Mouse (Mus musculus) induced T-regulatory cell, adult 2 months (primary cell): ENCODE data around the gene Grin2b.

Source experiments
- DNase-seq: peaks from one replicate; pipeline ENCODE4 v3.0.0-alpha.2; 2012; ENCODE audit warnings: low read depth

Grin2b gene

DNA sequence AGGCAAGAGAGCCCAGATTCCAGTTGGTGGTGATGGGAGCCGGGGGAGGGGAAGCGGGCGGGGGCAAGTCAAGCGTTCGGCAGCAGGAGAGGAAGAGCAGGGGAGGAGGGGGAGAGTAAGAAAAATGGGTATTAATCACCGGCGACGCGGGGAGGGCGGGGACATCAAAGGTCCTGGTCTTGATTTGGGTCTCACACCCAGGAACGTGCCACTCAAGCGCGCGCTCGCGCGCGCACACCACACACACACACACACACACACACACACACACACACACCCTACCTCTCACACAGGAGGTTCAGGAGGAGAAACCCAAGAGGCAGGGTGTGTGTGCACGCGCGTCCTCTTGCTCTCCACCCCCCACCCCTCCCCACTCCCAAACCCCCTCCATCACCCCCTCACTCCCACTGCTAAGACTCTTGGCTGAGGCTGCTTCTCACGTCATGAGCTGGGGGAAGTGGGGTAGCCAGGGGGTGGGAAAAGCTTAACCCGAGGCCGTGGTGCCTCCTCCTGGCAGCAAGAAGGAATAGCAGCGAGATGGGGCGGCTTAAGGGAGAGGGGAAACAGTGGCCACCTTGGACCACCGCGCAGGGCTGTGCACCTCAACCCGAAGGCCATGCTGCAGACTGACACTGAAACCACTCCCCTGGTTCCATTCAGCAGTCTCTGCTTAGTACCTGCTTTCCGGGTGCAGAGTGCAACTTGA, at the start of gene Grin2b:
Grin2b (minus strand) TSS at position 321 of the 706 bp plus-strand sequence.
- no peak for DNase-seq

DNA sequence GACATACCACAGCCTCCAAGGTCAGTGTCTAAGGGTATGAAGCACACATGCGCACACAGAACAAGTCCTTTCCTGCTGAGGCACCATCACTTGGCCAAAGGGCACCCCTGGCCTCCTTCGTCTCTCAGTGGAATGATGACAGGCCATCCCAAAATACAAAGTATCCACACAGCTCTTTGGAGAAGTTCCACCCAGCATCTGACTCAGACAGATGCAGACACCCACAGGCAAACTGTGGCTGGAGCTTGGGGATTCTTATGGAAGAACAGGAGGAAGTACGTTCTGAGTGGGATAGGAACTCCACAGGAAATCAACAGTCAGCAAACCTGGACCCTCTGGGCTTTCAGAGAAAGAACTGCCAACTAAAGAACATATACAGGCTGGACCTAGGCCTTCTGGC, 48.6 kb upstream of the Grin2b start:
- DNase-seq, result no peak

DNA sequence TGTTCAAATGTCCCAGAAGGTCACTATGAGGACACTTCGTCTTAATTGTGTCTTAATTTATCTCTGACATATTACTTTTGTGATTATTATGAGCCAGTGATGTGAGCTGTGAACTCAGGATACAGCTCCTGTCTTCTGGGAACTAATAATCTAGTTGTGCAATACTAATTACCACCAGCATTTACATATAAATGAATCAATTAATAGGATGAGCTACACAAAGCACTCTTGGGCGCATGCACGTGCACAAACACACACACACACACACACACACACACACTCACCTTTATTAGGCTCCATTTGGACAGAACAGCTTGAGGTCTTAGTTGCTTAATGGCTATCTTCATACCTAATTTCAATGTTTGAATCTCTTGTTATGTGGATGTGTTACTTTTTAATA, 37.1 kb upstream of the Grin2b start:
- no peak for DNase-seq

DNA sequence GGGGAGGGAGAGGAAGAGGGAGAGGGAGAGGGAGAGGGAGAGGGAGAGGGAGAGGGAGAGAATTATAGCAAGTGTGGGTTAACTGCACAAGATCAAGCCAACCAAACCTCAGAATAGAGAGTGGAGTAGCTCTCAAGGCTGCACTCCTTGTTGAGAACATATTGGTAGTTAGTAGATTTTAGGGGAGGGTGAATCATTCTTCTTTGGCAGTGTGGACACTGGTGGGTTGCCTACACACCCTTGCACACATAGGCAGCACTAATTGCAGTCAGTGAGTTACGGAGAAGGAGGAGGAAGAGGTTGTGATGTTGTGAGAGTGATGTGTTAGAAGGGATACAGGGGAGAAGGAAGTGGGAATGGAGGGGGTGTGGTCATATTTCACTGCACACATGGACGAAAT, 26.5 kb upstream of the Grin2b start:
- no peak for DNase-seq

DNA sequence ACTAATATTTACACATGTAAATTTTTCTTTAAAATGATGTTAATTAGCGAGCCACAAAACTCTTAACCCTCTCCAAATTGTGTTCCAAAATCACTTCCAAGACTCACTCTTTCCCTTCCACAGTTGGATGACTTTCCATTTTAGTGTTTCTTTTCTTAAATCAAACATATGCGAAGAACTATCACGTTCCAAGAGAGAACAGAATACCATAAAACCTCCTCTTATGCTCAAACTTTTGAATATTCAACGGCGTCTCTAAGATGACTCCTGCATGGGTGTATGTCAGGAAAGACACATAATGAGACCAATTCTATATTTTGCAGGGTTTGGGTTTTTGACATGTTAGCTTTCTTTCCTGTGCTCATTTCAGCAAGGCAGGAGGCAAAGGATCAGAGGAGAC, 21.3 kb upstream of the Grin2b start:
- no peak for DNase-seq

DNA sequence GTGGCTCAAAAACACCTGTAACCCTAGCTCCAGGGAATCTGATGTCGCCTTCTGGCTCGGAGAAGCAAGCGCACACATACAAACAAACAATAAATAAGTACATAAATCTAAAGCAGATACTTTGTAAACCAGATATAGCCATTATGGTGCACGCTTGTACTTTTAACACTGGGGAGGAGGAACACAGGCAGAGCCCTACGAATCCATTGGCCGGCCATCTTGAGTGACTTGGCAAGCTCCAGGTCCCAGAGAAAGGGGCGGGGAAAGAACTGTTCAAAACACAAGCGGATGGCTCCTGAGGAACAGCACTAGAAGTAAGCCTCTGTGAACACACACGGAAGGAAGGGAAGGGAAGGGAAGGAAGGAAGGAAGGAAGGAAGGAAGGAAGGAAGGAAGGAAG, 4.8 kb upstream of the Grin2b start:
- no peak for DNase-seq

DNA sequence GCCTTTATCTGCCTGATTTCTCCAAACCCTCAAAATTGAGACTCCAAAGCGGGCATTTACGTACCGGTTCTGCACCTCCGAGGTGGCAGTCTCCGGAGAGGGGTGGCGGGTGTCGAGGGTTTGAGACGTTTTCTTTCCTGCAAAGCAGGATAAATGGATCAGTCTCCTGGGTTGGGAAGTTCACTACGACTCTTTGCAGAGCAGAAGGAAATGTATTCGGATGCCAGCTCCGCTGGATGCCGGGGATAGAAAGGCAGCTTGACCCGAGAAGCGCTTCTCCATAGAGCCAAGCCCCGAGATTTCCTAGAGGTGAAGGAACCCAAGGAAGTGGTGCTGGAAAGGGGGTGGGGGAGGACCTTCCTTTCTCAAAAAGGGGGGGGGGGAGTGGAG, 515 bp downstream of the Grin2b start:
- no peak for DNase-seq

DNA sequence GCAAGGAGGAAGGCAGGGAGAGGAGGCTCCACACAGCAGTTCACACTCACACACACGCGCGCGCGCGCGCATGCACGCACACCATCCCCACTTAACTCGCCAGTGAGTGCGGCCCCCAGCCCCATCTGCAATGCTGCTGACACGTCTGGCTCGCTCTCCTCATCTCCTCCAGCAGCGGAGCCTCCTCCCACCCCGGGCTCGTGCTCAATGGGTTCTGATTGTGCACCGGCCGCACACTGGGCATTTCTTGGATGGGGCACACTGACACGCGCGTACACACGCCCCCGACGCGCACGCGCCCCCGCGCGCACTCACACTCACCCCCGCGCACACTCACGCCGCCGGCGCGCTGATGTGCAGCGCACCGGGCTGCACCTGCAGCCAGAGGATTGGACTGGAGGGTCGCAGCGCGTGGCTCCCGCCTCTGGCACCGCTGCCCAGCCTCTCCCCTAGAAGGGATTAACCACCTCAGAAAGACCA, 1.1 kb downstream of the Grin2b start:
- no peak for DNase-seq

DNA sequence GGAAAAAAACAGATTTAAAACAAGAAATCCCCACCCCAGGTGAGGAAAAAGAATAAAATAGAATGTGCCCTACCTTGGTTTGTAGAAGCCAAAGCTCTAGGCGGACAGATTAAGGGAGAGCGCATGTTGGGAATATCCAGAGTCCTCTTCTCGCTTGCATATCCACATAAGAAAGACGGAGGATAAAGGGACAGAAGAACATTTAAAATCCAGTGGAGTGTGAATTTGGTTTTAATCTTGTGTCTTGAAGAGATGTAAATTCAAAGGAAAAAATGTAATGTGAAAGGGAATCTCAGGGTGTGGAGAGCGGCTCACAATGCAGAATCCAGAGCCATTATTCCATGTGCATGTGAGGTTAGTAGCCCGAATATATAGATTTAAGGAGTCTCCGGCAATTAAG, 2.0 kb downstream of the Grin2b start:
- no peak for DNase-seq

DNA sequence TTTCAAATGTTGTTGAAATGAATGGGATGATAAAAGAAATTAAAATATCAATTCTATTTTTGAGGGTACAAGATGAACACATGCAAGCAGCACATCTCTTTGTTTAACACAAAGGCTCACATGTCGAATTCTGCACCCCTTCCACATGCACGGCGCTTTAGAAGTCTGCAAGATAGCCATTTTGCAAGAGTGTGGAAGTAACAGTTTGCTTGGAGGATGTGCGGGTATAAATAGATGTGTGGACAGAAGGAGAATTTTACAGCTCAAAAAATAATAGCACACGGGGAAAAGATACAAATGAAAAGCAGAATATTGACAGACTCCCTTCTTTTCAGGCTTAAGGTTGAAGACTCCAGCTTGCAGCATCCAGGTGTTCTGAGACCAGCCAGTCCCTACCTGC, 2.9 kb downstream of the Grin2b start:
- no peak for DNase-seq

DNA sequence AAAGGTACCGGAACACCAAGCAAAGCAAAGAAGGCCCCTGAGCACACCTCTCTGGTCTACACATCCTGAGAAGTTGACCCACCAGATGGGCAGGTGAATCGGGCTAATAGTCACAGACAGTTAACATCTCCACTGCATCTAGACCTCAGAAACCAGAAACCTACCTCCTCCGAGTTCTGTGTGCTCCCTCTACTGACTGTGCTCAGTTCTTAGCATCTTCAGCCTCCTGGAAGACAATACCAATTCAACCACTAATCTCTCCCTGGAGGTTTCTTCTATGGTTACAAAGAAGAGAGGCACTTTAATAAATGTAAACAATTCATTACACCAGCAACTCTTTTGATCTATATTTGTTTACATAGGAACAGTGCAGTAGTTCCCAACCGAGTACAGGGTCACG, 6.0 kb downstream of the Grin2b start:
- DNase-seq, result no peak

DNA sequence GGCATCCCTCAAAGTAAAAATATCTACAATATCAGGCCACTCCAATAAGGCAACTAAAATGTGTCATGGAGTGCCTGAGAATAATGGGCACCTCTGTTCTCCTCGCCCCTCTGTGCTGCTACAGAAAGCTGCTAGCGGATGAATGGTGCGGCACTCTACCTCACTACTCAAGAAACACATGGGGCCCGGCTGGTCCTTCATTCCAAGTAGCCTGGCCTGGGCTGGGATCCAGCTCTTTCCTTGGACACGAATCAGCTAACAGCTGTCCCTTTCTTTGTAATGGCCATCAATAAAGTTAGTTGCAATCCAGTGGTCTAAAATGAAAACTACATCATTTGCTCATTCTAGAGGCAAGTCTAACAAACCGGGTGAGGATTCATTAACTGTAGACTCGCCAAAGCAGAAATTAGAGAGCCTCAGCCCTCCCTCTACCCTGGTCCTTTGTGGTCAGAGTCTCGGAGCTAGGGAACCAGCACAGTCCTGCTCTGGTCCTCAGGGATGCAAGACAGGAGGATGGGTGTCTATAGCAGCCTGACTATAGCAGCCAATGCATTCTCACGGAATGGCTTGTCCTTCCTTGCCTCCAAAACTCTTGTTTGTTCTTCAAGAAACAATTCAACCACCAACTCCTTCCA, 7.8 kb downstream of the Grin2b start:
- no peak for DNase-seq

DNA sequence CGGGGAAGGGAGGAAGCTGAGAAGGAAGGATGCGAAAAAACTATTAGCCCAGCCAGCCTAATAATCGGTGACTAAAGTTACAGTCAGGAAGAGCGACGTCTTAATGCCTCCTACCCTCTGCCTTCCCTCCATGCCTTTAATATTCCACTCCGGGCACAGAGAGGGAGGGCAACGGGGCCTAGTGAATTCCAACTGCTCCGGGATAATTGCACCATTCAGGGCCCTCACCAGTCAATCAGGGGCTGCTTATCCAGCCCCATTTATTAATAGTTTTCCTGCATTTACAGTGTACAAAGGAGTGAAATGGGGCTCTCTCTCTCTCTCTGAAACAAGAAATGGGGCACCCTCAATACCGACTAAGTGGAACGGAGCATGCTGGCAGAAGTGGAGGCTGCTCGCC, 11.2 kb downstream of the Grin2b start:
- no peak for DNase-seq

DNA sequence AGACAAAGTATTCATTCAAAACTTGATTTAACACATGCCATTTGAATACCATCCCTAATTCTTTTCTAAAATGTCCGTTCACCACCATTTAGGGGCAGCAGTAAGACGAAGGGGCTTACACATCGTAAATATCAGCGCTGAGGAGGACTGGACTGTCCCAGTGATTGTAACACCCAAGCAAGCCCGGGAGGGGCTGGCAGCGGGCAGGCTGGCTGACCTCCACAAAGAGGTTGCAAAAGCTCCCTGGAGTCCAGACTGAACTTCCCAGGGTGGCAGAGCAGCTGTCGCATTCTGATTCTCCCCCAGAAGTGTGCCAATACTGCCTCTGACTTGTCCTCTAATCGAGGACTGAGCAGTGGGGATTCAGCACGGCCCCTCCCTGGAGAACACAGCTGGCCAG, 19.9 kb downstream of the Grin2b start:
- no peak for DNase-seq

DNA sequence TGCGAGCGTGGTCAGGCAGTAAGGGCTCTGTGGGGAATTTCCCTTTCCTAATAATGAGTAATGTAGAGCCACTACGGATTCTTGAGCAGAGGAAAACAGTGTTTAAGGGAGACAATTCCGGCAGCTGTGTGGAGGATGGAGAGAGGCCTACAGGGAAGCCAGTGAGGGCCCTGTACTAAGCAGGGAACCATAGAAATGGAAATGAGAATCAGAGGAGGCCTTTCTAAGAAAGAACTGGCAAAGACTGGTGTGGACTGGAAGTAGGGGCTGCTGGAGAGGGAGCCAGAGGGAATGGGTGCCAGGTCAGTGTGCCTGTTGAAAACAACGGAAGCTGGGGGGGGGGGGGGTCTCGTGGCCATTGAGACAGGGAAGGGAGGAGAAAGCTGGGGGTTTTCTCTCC, 23.2 kb downstream of the Grin2b start:
- no peak for DNase-seq

DNA sequence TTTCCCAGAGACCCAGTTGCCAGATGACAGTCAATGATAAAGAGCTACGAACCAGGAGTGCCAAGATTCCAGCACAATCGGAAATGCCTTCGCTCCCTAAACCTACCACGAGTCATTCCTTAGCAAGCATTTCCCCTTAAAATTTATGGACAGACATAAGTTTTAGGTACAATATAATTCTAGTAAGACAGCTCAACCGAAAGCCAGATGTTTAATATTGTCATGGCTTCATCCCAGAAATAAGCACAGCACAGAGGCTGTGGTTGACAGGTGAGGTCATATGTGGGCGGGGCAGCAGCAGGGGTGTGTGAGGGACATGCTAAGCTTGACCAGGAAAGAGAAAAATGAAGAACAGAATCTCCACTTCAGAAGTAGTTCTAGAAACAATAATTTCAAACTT, 33.3 kb downstream of the Grin2b start:
- DNase-seq, result no peak

DNA sequence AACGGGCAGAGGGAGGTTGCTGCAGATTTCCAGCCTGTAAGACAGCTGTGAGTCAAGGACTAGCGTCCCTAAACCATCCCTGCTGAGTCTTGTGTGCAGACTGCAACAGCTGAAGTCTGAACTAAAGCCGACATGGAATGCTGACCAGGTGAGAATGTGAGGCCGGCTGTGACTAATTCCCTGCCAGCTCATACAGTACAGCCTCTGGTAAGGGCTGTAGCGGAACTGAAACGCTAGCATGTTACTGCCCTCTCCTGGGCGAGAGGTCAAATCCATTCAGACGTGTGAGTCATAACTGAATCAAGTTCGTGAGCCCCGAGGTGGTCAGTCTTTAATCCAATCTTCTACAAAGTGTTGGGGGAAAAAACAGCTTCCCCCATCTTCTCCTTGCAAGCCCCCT, 42.9 kb downstream of the Grin2b start:
- DNase-seq, result no peak

DNA sequence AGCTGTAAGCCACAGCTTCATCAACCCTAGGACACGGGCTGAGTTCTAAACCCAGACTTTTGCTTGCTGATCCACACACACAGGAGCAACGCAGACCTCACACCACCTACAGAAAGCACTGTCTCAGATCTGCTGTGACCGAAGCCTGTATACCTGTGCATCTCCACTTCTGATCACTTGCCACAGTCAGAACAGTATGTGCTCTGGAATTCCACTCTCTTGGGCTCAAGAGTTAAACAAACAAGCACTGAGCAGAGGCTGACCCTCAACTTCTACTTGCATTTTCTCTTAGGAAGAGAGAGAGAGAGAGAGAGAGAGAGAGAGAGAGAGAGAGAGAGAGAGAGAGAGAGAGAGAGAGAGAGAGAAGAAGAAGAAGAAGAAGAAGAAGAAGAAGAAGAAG, 50.7 kb downstream of the Grin2b start:
- DNase-seq, result no peak

DNA sequence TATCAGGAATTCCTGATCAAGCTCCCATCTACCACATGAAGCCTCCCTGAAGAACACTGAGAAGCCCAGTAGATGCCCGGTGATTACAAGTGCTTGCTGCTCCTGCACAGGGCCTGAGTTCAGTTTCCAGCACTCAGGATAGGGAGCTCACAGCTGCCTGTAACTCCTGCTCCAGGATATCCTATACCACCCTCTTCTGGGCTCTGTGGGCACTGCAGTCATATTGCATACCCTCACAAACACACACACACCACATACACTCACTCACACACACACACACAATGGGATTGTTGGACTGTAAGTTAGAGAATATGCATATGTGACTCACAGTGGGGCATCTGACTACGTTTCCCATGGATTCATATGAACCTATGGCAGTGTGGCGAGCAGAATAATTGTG, 55.9 kb downstream of the Grin2b start:
- no peak for DNase-seq

DNA sequence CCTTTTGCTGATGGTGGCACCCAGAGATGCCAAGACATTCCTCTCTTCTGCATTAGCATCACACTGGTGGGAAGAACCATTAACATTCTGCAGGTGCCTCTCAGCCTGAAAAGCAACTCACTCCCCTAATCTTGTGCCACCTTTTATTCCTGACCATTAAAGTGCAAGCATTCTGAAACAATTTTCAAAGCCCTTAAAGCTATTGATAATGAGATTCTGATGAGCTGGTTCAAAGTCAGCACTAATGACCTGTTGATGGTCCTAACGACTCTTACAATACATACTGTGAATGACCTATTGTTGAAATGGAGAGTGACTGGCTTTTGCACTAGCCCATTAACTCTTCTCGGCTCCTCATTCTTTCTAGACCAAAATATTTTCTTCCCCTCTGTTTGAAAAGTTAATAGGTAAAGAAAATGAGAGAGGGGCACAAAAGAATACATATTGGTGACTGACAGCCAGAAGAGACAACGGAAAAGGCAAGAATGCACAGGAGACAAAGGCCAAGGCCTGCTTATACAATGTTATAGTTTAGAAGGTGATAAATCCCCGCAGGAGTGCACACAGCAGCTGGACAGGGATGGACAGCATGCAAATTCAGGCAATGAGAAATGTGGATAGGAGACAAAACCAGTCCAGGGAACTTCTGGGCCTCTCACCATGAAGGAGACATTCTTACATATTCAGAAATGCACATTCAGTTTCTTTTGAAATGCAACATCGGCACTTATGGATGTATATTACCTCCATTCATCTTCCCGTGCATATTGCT, 59.5 kb downstream of the Grin2b start:
- no peak for DNase-seq

DNA sequence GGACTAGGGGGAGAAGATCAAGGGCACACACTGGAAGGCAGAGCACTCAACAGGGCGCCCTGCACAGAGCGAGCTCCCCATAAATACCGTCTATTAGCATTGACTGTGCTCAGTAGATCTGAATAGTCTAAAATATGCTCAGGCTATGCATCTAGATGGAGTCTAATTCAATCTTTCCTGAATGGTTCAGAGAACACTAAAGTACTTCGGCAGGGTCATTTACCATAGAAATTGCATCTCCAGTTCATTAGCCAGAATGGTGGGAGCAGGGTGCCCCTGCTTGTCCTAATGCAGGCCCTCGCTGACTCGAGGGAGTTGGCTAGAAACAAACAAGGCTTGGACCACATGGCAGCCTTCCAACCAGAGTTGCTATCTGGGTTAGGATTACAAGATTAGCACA, 64.1 kb downstream of the Grin2b start:
- DNase-seq, result no peak

DNA sequence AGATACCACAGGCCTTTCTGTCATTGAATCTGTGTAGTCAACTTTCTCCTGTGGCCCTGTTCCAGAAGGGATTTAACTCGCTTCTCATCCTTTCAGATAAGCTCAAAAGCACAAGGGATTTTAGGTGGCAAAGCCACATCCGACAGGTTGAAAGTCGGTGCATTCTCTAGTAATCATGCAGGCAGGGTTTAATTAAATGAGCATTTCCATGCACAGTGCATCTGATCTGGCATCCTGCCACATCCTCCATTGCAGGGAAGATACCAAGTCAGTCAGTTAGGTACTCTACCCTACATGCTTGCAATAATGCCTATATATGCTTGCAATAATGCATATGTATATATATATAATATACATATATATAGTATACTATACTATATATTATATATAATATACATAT, 64.8 kb downstream of the Grin2b start:
- no peak for DNase-seq

DNA sequence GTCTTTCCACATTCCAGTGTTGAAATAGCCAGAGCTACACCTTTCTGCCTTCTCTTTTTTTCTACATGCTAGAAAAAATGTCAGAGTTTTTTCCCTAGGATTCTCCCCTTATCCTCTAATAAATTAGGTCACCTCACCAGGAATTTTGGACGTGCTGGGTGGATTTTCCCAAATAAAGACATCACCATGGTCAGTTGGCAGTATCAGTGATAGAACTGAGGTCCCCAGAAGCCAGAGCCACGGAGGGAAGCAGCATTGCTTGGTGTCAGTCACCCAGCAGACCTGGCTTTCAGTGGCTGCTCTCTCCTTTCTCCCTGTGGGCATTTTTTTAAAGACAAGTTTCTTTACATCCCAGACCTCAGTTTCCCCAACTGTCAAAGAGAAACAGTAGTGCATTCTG, 68.1 kb downstream of the Grin2b start:
- no peak for DNase-seq
